Comparison of ENCODE assay signal across 8 mouse cellular contexts in genomic region chr2:161090200-161090599, GRCm38 (mm10). TPM values are rescaled to one million over a fixed set of nuclear protein-coding genes. Genes with fewer than 3 reads are reported as not detected.
DNase-seq lines count a peak whose midpoint lies in the region; ATAC-seq and TF ChIP-seq lines count a peak whose summit lies in the region.

No protein-coding gene starts in this region.

- intact Hi-C loops in left cerebral cortex, postnatal 36 days (cut with DNase I) = no loop called here

- no peaks in the 10 kb centered on the region for H3K27me3 ChIP-seq in intestine, postnatal 0 days (replicated peaks; ENCODE audit: control insufficient read depth, insufficient read depth, low read length)
- H3K27me3 ChIP-seq in heart, embryonic 12.5 days (replicated peaks) = no peaks in the 10 kb centered on the region

- no peak overlapping the region for H3K4me2 ChIP-seq in intestine, postnatal 0 days (replicated peaks; ENCODE audit: low read depth)
- H3K4me2 ChIP-seq in heart, embryonic 12.5 days = no peak overlapping the region

- no peaks in the 10 kb centered on the region for H3K4me1 ChIP-seq in intestine, postnatal 0 days (replicated peaks; ENCODE audit: control insufficient read depth, insufficient read depth, low read length)
- H3K4me1 ChIP-seq in heart, embryonic 12.5 days (replicated peaks) = peaks cover 14% of the 10 kb centered on the region

- peak; percentile 45; the same call in 1 of the 2 replicates for ATAC-seq in intestine, postnatal 0 days
- ATAC-seq in heart, embryonic 12.5 days (ENCODE audit: insufficient number of reproducible peaks, low FRiP score) = no peak

- H3K9ac ChIP-seq in intestine, postnatal 0 days (ENCODE audit: low read depth, low read length) = no peak overlapping the region
- H3K9ac ChIP-seq in heart, embryonic 12.5 days = no peak overlapping the region

- peak; percentile 11 for DNase-seq in gastrocnemius, adult 18-20 months (ENCODE audit: low spot score)
- no peak for DNase-seq in gastrocnemius, adult 8-10 months (ENCODE audit: low spot score in 2 of 2)
- DNase-seq in thymus, postnatal 14 days = peak; percentile 37
- no peak for DNase-seq in thymus, postnatal 36 days
- no peak for DNase-seq in adrenal gland, postnatal 10 days
- DNase-seq in left cerebral cortex, postnatal 36 days (ENCODE audit: low spot score in 2 of 2) = no peak

- 49% methylated on average over 3 of the region's 3 CpGs for WGBS in intestine, postnatal 0 days
- 59% methylated on average over 3 of the region's 3 CpGs for WGBS in heart, embryonic 12.5 days

- no peaks in the 10 kb centered on the region for H3K36me3 ChIP-seq in intestine, postnatal 0 days (ENCODE audit: control insufficient read depth, insufficient read depth)
- H3K36me3 ChIP-seq in heart, embryonic 12.5 days = no peaks in the 10 kb centered on the region

- no peaks in the 10 kb centered on the region for H3K9me3 ChIP-seq in intestine, postnatal 0 days (ENCODE audit: control insufficient read depth)
- no peaks in the 10 kb centered on the region for H3K9me3 ChIP-seq in heart, embryonic 12.5 days (replicated peaks)

- peak; percentile 69 for TF ChIP-seq CTCF in intestine, postnatal 0 days (IDR thresholded peaks at IDR 0.05; ENCODE audit: low read depth)

- no peak overlapping the region for H3K27ac ChIP-seq in intestine, postnatal 0 days (ENCODE audit: low read depth, low read length)
- H3K27ac ChIP-seq in heart, embryonic 12.5 days (ENCODE audit: poor library complexity, severe bottlenecking) = no peak overlapping the region

- H3K4me3 ChIP-seq in intestine, postnatal 0 days (ENCODE audit: low read depth, low read length) = no peak overlapping the region
- no peak overlapping the region for H3K4me3 ChIP-seq in heart, embryonic 12.5 days

RNA-seq across cellular contexts. Expression of gene Chd6, which starts 18.7 kb away (rescaled TPM):
- 10 to 100 TPM; 12.0 to 15.4 TPM for total RNA-seq in gastrocnemius, adult 18-20 months (2021)
- total RNA-seq in gastrocnemius, adult 8-10 months (2022) = 10 to 100 TPM in 3 of 4 experiments, 1 to 10 TPM in 1; 8.2 to 17.7 (median 14.6) TPM
- polyA plus RNA-seq in intestine, postnatal 0 days (2015; fragmentation: Nextera tagmentation; extraction: Ambion mirVana) = 8.7 and 10.1 TPM in 2 replicates
- total RNA-seq in adrenal gland, postnatal 10 days (2021) = 10 to 100 TPM; 34.6 to 48.6 TPM
- 10 to 100 TPM; 58.0 to 75.4 TPM for total RNA-seq in left cerebral cortex, postnatal 36 days (2021)
- polyA plus RNA-seq in heart, embryonic 12.5 days (2016; fragmentation: Nextera tagmentation; extraction: Ambion mirVana) = 17.7 and 23.3 TPM in 2 replicates

Comparison
In these comparisons a context has a peak if more than half of its experiments do, and no peak if none do; other contexts are left out.
1. DNase-seq: peak in gastrocnemius, adult 18-20 months (single experiment) and thymus, postnatal 14 days (single experiment); none in gastrocnemius, adult 8-10 months (0 of 2), thymus, postnatal 36 days (0 of 2), adrenal gland, postnatal 10 days (single experiment) and left cerebral cortex, postnatal 36 days (0 of 2).